Mouse (Mus musculus) brain, embryonic 14.5 days (tissue): ENCODE measurements at regions not wholly inside any gene's neighbourhood (a gene's known extent, or its start where the extent isn't known, plus 50 kb on each side); places are given as distances from the start of the nearest gene placed in this dataset.

Experiments used
- CTCF ChIP-seq: fragments of 200-500 bp; IDR thresholded peaks from 2 replicates; pipeline ENCODE4 v1.5.1; 2012; ENCODE audit warnings: inconsistent platforms, mild to moderate bottlenecking, moderate library complexity, borderline replicate concordance; ENCODE audit not compliant: insufficient read depth, insufficient read length; ENCODE audit errors: extremely low read depth
- POLR2A ChIP-seq: fragments of 200-500 bp; IDR thresholded peaks from 2 replicates; pipeline ENCODE4 v1.6.1; 2012; ENCODE audit warnings: mild to moderate bottlenecking, inconsistent platforms, borderline replicate concordance; ENCODE audit not compliant: poor library complexity, insufficient read depth, insufficient read length, severe bottlenecking; ENCODE audit errors: extremely low read depth

GRCm38 (mm10) chr7:95332037-95332436 is 839.0 kb upstream of the Tenm4 start:
- TF ChIP-seq POLR2A (no peak), CTCF (peak; percentile 27; the same call in 1 of the 2 replicates)
